Mouse (Mus musculus): Measurements from ENCODE around the gene Exoc4.

The Exoc4 gene

GRCm38 (mm10) chr6:33310486-33310885 lies 61.6 kb downstream of the Exoc4 start:
- DNase-seq (ENCODE audit: low read depth), result no peak

GRCm38 (mm10) chr6:33322849-33323248 lies 74.0 kb downstream of the Exoc4 start:
- DNase-seq (ENCODE audit: low read depth), result peak; percentile 15

GRCm38 (mm10) chr6:33323386-33323785 lies 74.5 kb downstream of the Exoc4 start:
- no peak for DNase-seq (ENCODE audit: low read depth)

GRCm38 (mm10) chr6:33328326-33328725 lies 79.4 kb downstream of the Exoc4 start:
- DNase-seq (ENCODE audit: low read depth), result no peak

GRCm38 (mm10) chr6:33347088-33347775 lies 98.3 kb downstream of the Exoc4 start:
- DNase-seq (ENCODE audit: low read depth), result no peak

GRCm38 (mm10) chr6:33361613-33362012 lies 112.7 kb downstream of the Exoc4 start:
- no peak for DNase-seq (ENCODE audit: low read depth)

GRCm38 (mm10) chr6:33380517-33380916 lies 131.6 kb downstream of the Exoc4 start:
- DNase-seq (ENCODE audit: low read depth), result no peak

- DNase-seq (ENCODE audit: low read depth), result no peak
Measured at GRCm38 (mm10) chr6:33382176-33382575, 133.3 kb downstream of the Exoc4 start.

- DNase-seq (ENCODE audit: low read depth), result peak; percentile 26
Measured at GRCm38 (mm10) chr6:33392020-33392419, 143.1 kb downstream of the Exoc4 start.

GRCm38 (mm10) chr6:33399491-33399890 lies 150.6 kb downstream of the Exoc4 start:
- no peak for DNase-seq (ENCODE audit: low read depth)

GRCm38 (mm10) chr6:33401161-33401560 lies 152.3 kb downstream of the Exoc4 start:
- no peak for DNase-seq (ENCODE audit: low read depth)

GRCm38 (mm10) chr6:33405562-33406275 lies 156.8 kb downstream of the Exoc4 start:
- no peak for DNase-seq (ENCODE audit: low read depth)

GRCm38 (mm10) chr6:33409586-33409985 lies 160.7 kb downstream of the Exoc4 start:
- no peak for DNase-seq (ENCODE audit: low read depth)

- no peak for DNase-seq (ENCODE audit: low read depth)
Measured at GRCm38 (mm10) chr6:33425007-33425406, 176.1 kb downstream of the Exoc4 start.

GRCm38 (mm10) chr6:33431207-33431787 lies 182.4 kb downstream of the Exoc4 start:
- DNase-seq (ENCODE audit: low read depth), result no peak

GRCm38 (mm10) chr6:33440508-33440907 lies 191.6 kb downstream of the Exoc4 start:
- DNase-seq (ENCODE audit: low read depth), result no peak

GRCm38 (mm10) chr6:33453810-33454209 lies 204.9 kb downstream of the Exoc4 start:
- no peak for DNase-seq (ENCODE audit: low read depth)

- no peak for DNase-seq (ENCODE audit: low read depth)
Measured at GRCm38 (mm10) chr6:33454354-33454753, 205.5 kb downstream of the Exoc4 start.

- DNase-seq (ENCODE audit: low read depth), result no peak
Measured at GRCm38 (mm10) chr6:33455238-33455637, 206.4 kb downstream of the Exoc4 start.

- DNase-seq (ENCODE audit: low read depth), result no peak
Measured at GRCm38 (mm10) chr6:33464862-33465261, 216.0 kb downstream of the Exoc4 start.

- no peak for DNase-seq (ENCODE audit: low read depth)
Measured at GRCm38 (mm10) chr6:33465392-33465791, 216.5 kb downstream of the Exoc4 start.

GRCm38 (mm10) chr6:33466168-33466839 lies 217.4 kb downstream of the Exoc4 start:
- no peak for DNase-seq (ENCODE audit: low read depth)

GRCm38 (mm10) chr6:33468480-33468879 lies 219.6 kb downstream of the Exoc4 start:
- DNase-seq (ENCODE audit: low read depth), result no peak

All from naive thymus-derived CD4-positive, alpha-beta T cell, adult 2 months (primary cell).